Mouse (Mus musculus) megakaryocyte, embryonic 14.5 days (primary cell): ENCODE results near the gene Dchs1.

ENCODE experiments used
- FLI1 ChIP-seq: IDR thresholded peaks from 2 replicates; pipeline ENCODE4 v1.6.1; 2012; ENCODE audit warnings: low read length, inconsistent platforms, mixed read lengths
- GATA1 ChIP-seq: IDR thresholded peaks from 3 replicates; pipeline ENCODE4 v1.6.1; 2012; ENCODE audit warnings: mixed read lengths, low read length, inconsistent platforms, borderline replicate concordance

DNA sequence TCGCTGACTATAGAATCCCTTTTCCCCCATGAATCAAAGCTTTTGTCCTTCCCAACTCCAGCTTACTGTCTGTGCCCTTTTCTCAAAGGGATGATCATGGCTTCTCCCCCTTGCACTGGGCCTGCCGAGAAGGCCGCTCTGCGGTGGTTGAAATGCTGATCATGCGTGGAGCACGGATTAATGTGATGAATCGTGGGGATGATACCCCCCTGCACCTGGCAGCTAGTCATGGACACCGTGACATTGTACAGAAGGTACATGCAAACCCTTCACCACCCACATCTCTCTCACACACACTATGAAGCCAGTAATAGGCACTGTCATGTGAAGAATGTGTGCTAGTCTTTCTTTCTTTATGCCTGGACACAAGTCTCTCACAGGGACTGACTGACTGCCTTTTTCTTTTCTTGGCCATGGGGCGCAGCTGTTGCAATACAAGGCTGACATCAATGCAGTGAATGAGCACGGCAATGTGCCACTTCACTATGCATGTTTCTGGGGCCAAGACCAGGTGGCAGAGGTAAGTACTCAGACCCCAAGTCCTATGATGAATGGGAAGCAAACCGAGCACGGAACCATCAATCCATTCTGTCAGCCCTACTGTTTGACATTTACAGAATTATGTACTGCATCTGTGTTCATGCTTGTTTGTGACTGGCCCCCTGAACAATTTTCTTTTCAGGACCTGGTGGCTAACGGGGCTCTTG, 47.2 kb downstream of the Dchs1 start:
- TF ChIP-seq GATA1: no peak
- no peak for TF ChIP-seq FLI1
